ENCODE assay signal across 8 mouse cellular contexts in the genomic region with DNA sequence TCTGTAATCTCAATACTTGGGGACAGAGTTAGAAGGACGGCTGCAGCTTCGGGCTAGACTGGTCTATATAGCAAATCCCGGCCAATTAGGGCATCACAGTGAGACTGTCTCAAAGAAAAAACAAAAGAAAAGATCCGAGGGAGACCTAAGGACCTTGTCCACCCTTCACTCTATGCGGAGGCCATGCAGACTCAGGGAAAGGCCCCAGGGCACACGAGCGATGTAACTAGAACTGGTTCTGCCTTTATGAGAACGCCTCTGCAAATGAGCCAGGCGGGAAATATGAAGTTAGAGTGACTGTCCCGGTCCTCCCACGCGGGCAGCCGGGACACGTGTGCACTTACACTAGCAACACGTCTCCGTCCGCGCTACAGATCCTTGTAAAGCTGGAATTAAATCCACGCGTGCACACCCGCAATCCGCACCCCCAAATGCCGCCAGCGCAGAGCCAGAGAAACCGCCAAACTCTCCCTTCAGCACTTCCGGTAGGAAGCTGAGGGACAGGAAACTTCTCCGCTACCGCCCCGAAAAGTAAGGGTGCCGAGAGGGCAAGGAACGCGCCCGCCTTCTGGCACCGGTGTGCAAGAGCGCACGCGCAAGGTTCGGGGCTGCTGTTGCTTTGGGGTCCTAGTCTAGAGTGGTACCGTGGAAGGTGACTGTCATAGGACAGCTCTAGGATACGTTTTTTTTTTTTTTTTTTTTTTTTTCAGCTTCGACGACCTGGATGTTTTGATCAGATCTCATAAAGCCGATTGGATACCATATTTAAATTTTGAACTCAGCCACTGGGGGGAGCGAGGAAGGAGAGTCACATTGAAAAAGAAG. TPM values are rescaled to one million over a fixed set of nuclear protein-coding genes. Genes with fewer than 3 reads are reported as not detected.
A peak's percentile ranks its signal among the peaks of the same experiment; 100 is the strongest.
DNase-seq lines count a peak whose midpoint lies in the region; ATAC-seq lines count a peak whose summit lies in the region.

Med18 (minus strand) TSS at position 492 of the 825 bp plus-strand sequence.

- WGBS in heart, embryonic 14.5 days, result under 1% methylated on average over 44 of the region's 44 CpGs
- under 1% methylated on average over 44 of the region's 44 CpGs for WGBS in liver, embryonic 13.5 days (ENCODE audit: insufficient replicate concordance)
- under 1% methylated on average over 44 of the region's 44 CpGs for WGBS in stomach, embryonic 16.5 days

- peak within 1 kb of the TSS; percentile 91 for H3K9ac ChIP-seq in heart, embryonic 14.5 days (ENCODE audit: low read length)
- H3K9ac ChIP-seq in liver, embryonic 13.5 days, result peak within 1 kb of the TSS; percentile 87
- peak within 1 kb of the TSS; percentile 70 for H3K9ac ChIP-seq in stomach, embryonic 16.5 days (ENCODE audit: low read length)

- H3K4me3 ChIP-seq in brown adipose tissue, adult 24 weeks (ENCODE audit: insufficient read depth, low read depth, low read length), result peak within 1 kb of the TSS; percentile 83
- H3K4me3 ChIP-seq in heart, embryonic 14.5 days (ENCODE audit: control insufficient read depth in 1 of 2, insufficient read depth in 1 of 2, low read depth in 1 of 2, low read length in 2 of 2), result peak within 1 kb of the TSS; percentile 89 to 94
- H3K4me3 ChIP-seq in liver, embryonic 13.5 days (replicated peaks), result peak within 1 kb of the TSS; percentile 86
- H3K4me3 ChIP-seq in stomach, embryonic 16.5 days (replicated peaks; ENCODE audit: low read length), result peak within 1 kb of the TSS; percentile 57

- peaks cover 3% of the 10 kb centered on the region; the same call in 1 of the 2 replicates for H3K4me1 ChIP-seq in brown adipose tissue, adult 24 weeks (ENCODE audit: control insufficient read depth, insufficient read depth, insufficient read length, low read length)
- H3K4me1 ChIP-seq in heart, embryonic 14.5 days (ENCODE audit: control insufficient read depth in 2 of 2, insufficient read depth in 2 of 2, low read length in 2 of 2), result peaks cover 4 to 12% of the 10 kb centered on the region in 2 experiments
- H3K4me1 ChIP-seq in liver, embryonic 13.5 days (replicated peaks), result peaks cover 35% of the 10 kb centered on the region
- H3K4me1 ChIP-seq in stomach, embryonic 16.5 days (ENCODE audit: control insufficient read depth, insufficient read depth, low read length), result peaks cover 14% of the 10 kb centered on the region

- peak; percentile 94 for DNase-seq in CD4-positive, CD25-positive, alpha-beta regulatory T cell, adult 2 months (ENCODE audit: low read depth, low spot score)
- DNase-seq in fibroblast of lung, adult 2 months (ENCODE audit: low read depth), result peak; percentile 80
- DNase-seq in kidney, postnatal 14 days, result peak; percentile 95
- peak; percentile 90 for DNase-seq in liver, embryonic 13.5 days
- DNase-seq in neural tube, embryonic 10.5 days (ENCODE audit: extremely low spot score, low spot score), result peak; percentile 95

- peak within 1 kb of the TSS; percentile 92 for H3K4me2 ChIP-seq in heart, embryonic 14.5 days (ENCODE audit: low read length)
- H3K4me2 ChIP-seq in liver, embryonic 13.5 days, result peak within 1 kb of the TSS; percentile 90
- peak within 1 kb of the TSS; percentile 85 for H3K4me2 ChIP-seq in stomach, embryonic 16.5 days (ENCODE audit: low read depth, low read length)

- H3K36me3 ChIP-seq in heart, embryonic 14.5 days (ENCODE audit: control insufficient read depth, insufficient read depth, low read length), result peaks cover 35% of the 10 kb centered on the region
- peaks cover 32% of the 10 kb centered on the region for H3K36me3 ChIP-seq in liver, embryonic 13.5 days
- peaks cover 13% of the 10 kb centered on the region for H3K36me3 ChIP-seq in stomach, embryonic 16.5 days (ENCODE audit: control insufficient read depth, insufficient read depth, low read length)

- peak; percentile 77; the same call in 1 of the 2 replicates for ATAC-seq in heart, embryonic 14.5 days (ENCODE audit: insufficient number of reproducible peaks, insufficient read depth, low FRiP score, low read depth)
- ATAC-seq in liver, embryonic 13.5 days (ENCODE audit: low read depth), result peak; percentile 87
- peak; percentile 91 for ATAC-seq in stomach, embryonic 16.5 days (ENCODE audit: insufficient read depth, low FRiP score)

- peak within 1 kb of the TSS; percentile 70 for H3K27ac ChIP-seq in brown adipose tissue, adult 24 weeks (replicated peaks; ENCODE audit: low read depth, low read length)
- H3K27ac ChIP-seq in heart, embryonic 14.5 days (replicated peaks in 1 of 2; ENCODE audit: control insufficient read depth in 1 of 2, insufficient read depth in 1 of 2, low read depth in 2 of 2, low read length in 2 of 2), result peak within 1 kb of the TSS; percentile 43 to 54; a peak in 2 of 4 replicates
- H3K27ac ChIP-seq in liver, embryonic 13.5 days, result peak within 1 kb of the TSS; percentile 83
- H3K27ac ChIP-seq in stomach, embryonic 16.5 days (ENCODE audit: low read length), result peak within 1 kb of the TSS; percentile 59; the same call in 1 of the 2 replicates

- H3K27me3 ChIP-seq in heart, embryonic 14.5 days (ENCODE audit: control insufficient read depth, insufficient read depth, low read length), result no peaks in the 10 kb centered on the region
- H3K27me3 ChIP-seq in liver, embryonic 13.5 days, result no peaks in the 10 kb centered on the region
- H3K27me3 ChIP-seq in stomach, embryonic 16.5 days (ENCODE audit: control insufficient read depth, insufficient read depth, low read length), result no peaks in the 10 kb centered on the region

- no peaks in the 10 kb centered on the region for H3K9me3 ChIP-seq in heart, embryonic 14.5 days (ENCODE audit: control insufficient read depth, low read length)
- H3K9me3 ChIP-seq in liver, embryonic 13.5 days (replicated peaks), result no peaks in the 10 kb centered on the region
- H3K9me3 ChIP-seq in stomach, embryonic 16.5 days (replicated peaks; ENCODE audit: control insufficient read depth, low read length), result no peaks in the 10 kb centered on the region

RNA-seq across cellular contexts. Expression of gene Med18, which starts in this region (rescaled TPM):
- 2.1 and 3.4 TPM in 2 replicates for polyA plus RNA-seq in brown adipose tissue, adult 24 weeks (2012; ENCODE audit: insufficient read depth, insufficient read length, missing spikeins)
- polyA plus RNA-seq in heart, embryonic 14.5 days (2014; fragmentation: Nextera tagmentation; extraction: Ambion mirVana), result 12.1 and 13.0 TPM in 2 replicates
- polyA plus RNA-seq in liver, embryonic 13.5 days (2015; fragmentation: Nextera tagmentation; extraction: Ambion mirVana), result 17.1 and 19.7 TPM in 2 replicates
- polyA plus RNA-seq in stomach, embryonic 16.5 days (2015; fragmentation: Nextera tagmentation; extraction: Ambion mirVana), result 19.5 and 20.0 TPM in 2 replicates

Comparison
In these comparisons a context has a peak if more than half of its experiments do, and no peak if none do; other contexts are left out.
1. Peak in every context shown above with its lines: DNase-seq, ATAC-seq, H3K4me3 ChIP-seq and H3K27ac ChIP-seq.